Mouse (Mus musculus): Measurements from ENCODE around the gene Ube2o. TPM values are rescaled to one million over a fixed set of nuclear protein-coding genes. Genes with fewer than 3 reads are reported as not detected.
"Not testable (repeated sequence)": the region's sequence is repeated elsewhere in the genome, so short reads cannot be mapped to it uniquely, and the experiment has no call there.

Ube2o gene
- polyA plus RNA-seq, 1 experiment from 2014 or later = 15.2 TPM

- 44% methylated on average over 6 of the region's 6 CpGs for WGBS (ENCODE audit: insufficient replicate concordance)
Measured at GRCm38 (mm10) chr11:116499018-116499417, 82.2 kb downstream of the Ube2o start.

GRCm38 (mm10) chr11:116498596-116498995, 82.7 kb downstream of the Ube2o start:
- Histone ChIP-seq H3K27me3 (ENCODE audit: insufficient read depth, low read length) (no peaks in the 10 kb centered on the region), H3K27ac (ENCODE audit: low read depth) (no peak overlapping the region), H3K9ac (replicated peaks) (no peak overlapping the region), H3K9me3 (ENCODE audit: low read length) (no peaks in the 10 kb centered on the region), H3K4me2 (ENCODE audit: low read depth, low read length) (peak overlapping the region; percentile 47), H3K4me1 (ENCODE audit: insufficient read depth) (no peaks in the 10 kb centered on the region), H3K4me3 (ENCODE audit: low read depth, low read length) (no peak overlapping the region), H3K36me3 (replicated peaks; ENCODE audit: insufficient read depth, low read length) (no peaks in the 10 kb centered on the region)
- 48% methylated on average over 33 of the region's 34 CpGs for WGBS (ENCODE audit: insufficient replicate concordance)
- TF ChIP-seq EP300 (IDR thresholded peaks at IDR 0.05; ENCODE audit: low read depth) (no peak), CTCF (IDR thresholded peaks at IDR 0.05; ENCODE audit: low read depth) (no peak)
- ATAC-seq (no peak), DNase-seq (no peak)

More at GRCm38 (mm10) chr11:116499018-116499417, 82.2 kb downstream of the Ube2o start:
- no peak overlapping the region; the same call in 1 of the 2 replicates for H3K4me2 ChIP-seq (ENCODE audit: low read depth, low read length)
- H3K4me3 ChIP-seq (ENCODE audit: low read depth, low read length) = no peak overlapping the region
- no peaks in the 10 kb centered on the region for H3K9me3 ChIP-seq (ENCODE audit: low read length)
- no peaks in the 10 kb centered on the region for H3K36me3 ChIP-seq (replicated peaks; ENCODE audit: insufficient read depth, low read length)
- ATAC-seq (no peak), DNase-seq (no peak)
- H3K4me1 ChIP-seq (ENCODE audit: insufficient read depth) = no peaks in the 10 kb centered on the region
- H3K9ac ChIP-seq (replicated peaks) = no peak overlapping the region
- no peak for TF ChIP-seq EP300 (IDR thresholded peaks at IDR 0.05; ENCODE audit: low read depth)
- TF ChIP-seq CTCF (IDR thresholded peaks at IDR 0.05; ENCODE audit: low read depth) = no peak
- H3K27me3 ChIP-seq (ENCODE audit: insufficient read depth, low read length) = no peaks in the 10 kb centered on the region
- no peak overlapping the region for H3K27ac ChIP-seq (ENCODE audit: low read depth)

GRCm38 (mm10) chr11:116497313-116497712, 83.9 kb downstream of the Ube2o start:
- Histone ChIP-seq H3K27me3 (ENCODE audit: insufficient read depth, low read length) (no peaks in the 10 kb centered on the region), H3K9me3 (ENCODE audit: low read length) (no peaks in the 10 kb centered on the region), H3K4me1 (ENCODE audit: insufficient read depth) (no peaks in the 10 kb centered on the region), H3K4me3 (ENCODE audit: low read depth, low read length) (no peak overlapping the region), H3K9ac (replicated peaks) (no peak overlapping the region), H3K27ac (ENCODE audit: low read depth) (no peak overlapping the region), H3K36me3 (replicated peaks; ENCODE audit: insufficient read depth, low read length) (no peaks in the 10 kb centered on the region), H3K4me2 (ENCODE audit: low read depth, low read length) (no peak overlapping the region)
- ATAC-seq (no peak), DNase-seq (no peak)
- 49% methylated on average over 4 of the region's 4 CpGs for WGBS (ENCODE audit: insufficient replicate concordance)
- TF ChIP-seq EP300 (IDR thresholded peaks at IDR 0.05; ENCODE audit: low read depth) = no peak
- no peak for TF ChIP-seq CTCF (IDR thresholded peaks at IDR 0.05; ENCODE audit: low read depth)

DNA sequence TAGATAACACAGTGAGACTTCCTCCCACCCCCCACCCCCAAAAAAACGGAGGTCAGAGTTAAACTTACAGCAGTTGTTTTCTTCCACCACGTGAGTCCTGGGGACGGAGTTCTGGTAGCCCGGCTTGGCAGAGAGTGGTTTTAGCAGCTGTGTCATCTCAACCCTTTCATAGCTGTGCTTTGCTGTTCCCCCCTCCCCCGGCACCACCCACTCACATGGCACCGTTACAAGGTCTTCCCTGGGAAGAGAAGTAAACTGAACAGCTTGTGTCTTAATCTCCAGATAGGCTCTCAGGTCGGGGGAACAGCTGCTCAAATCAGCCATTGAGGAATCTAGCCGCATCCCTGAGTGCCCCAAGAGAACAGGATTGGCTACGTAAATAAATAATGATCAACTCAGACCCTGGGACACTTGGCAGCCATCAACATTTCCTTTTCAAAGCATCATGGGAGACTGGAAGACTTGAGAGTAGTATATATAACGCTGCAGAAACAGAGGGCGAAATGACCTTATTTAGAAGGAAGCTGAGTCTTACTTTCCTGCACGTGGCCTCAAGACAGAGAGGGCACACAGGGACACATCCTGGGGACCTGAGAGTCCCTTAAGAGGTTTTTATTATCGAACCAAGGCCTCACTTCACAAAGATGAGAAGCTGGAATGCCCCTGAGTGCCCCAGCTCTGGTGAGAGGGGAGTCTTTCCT, 86.6 kb downstream of the Ube2o start:
- no peaks in the 10 kb centered on the region for H3K36me3 ChIP-seq (replicated peaks; ENCODE audit: insufficient read depth, low read length)
- ATAC-seq = no peak
- TF ChIP-seq CTCF (IDR thresholded peaks at IDR 0.05; ENCODE audit: low read depth) = no peak
- TF ChIP-seq EP300 (IDR thresholded peaks at IDR 0.05; ENCODE audit: low read depth) = no peak
- no peak overlapping the region for H3K4me2 ChIP-seq (ENCODE audit: low read depth, low read length)
- peaks cover 6% of the 10 kb centered on the region for H3K4me1 ChIP-seq (ENCODE audit: insufficient read depth)
- 61% methylated on average over 13 of the region's 13 CpGs for WGBS (ENCODE audit: insufficient replicate concordance)
- no peaks in the 10 kb centered on the region for H3K27me3 ChIP-seq (ENCODE audit: insufficient read depth, low read length)
- no peak overlapping the region for H3K27ac ChIP-seq (ENCODE audit: low read depth)
- DNase-seq = no peak
- H3K9ac ChIP-seq (replicated peaks) = no peak overlapping the region
- H3K4me3 ChIP-seq (ENCODE audit: low read depth, low read length) = no peak overlapping the region
- no peaks in the 10 kb centered on the region for H3K9me3 ChIP-seq (ENCODE audit: low read length)

DNA sequence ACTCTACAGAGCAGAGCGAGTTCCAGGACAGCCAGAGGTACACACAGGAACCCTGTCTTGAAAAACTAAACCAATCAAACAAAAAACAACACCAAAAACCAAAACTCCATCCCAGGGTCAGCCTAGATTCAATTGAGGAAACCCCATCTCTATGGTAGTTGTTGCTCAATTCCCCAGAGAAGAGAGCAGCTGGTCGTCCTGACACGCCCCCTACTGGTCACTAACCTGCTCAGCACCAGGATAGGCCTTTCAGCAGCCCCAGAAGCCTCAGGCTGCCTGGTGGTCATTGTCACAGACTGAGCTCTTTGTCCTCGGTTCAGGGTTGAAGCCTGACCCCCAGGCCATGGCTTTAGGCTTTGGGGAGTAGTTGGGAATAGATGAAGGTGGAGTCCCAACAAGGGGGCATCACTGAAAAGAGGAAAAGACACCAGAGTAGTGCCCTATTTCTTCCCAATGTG, 87.4 kb downstream of the Ube2o start, which contains the start of gene Prpsap1:
Gene Prpsap1, minus strand, starts transcription at position 408 of the 458 bp plus-strand sequence.
- H3K27me3 ChIP-seq (ENCODE audit: insufficient read depth, low read length) = no peaks in the 10 kb centered on the region
- peak; percentile 95 for TF ChIP-seq CTCF (IDR thresholded peaks at IDR 0.05; ENCODE audit: low read depth)
- no peak for TF ChIP-seq EP300 (IDR thresholded peaks at IDR 0.05; ENCODE audit: low read depth)
- 24% methylated on average over 4 of the region's 4 CpGs for WGBS (ENCODE audit: insufficient replicate concordance)
- no peak within 1 kb of the TSS for H3K9ac ChIP-seq (replicated peaks)
- no peaks in the 10 kb centered on the region for H3K9me3 ChIP-seq (ENCODE audit: low read length)
- H3K4me2 ChIP-seq (ENCODE audit: low read depth, low read length) = no peak within 1 kb of the TSS
- H3K4me1 ChIP-seq (ENCODE audit: insufficient read depth) = peaks cover 14% of the 10 kb centered on the region
- DNase-seq (peak; percentile 75), ATAC-seq (peak; percentile 14; the same call in 1 of the 2 replicates)
- H3K4me3 ChIP-seq (ENCODE audit: low read depth, low read length) = no peak within 1 kb of the TSS
- H3K36me3 ChIP-seq (replicated peaks; ENCODE audit: insufficient read depth, low read length) = no peaks in the 10 kb centered on the region
- H3K27ac ChIP-seq (ENCODE audit: low read depth) = no peak within 1 kb of the TSS

DNA sequence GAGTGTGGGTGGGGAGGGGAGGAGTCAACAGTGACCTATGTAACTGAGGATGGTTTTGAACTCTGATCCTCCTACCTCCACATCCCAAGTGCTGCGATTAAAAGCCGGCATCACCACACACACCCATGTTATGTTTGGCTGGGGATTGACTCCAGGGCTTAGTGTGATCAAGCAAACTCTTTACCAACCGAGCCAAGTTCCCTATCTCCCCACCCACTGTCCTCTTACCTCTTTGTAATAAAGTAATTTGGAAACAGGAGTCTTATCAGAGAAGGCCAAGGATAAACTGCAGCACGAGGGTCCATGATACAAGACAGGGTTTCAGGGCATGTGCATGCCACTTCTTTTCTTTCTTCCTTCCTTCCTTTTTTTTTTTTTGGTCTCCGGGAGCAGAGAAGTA, 88.1 kb downstream of the Ube2o start:
- no peaks in the 10 kb centered on the region for H3K9me3 ChIP-seq (ENCODE audit: low read length)
- no peak overlapping the region for H3K9ac ChIP-seq (replicated peaks)
- no peaks in the 10 kb centered on the region for H3K36me3 ChIP-seq (replicated peaks; ENCODE audit: insufficient read depth, low read length)
- peaks cover 16% of the 10 kb centered on the region for H3K4me1 ChIP-seq (ENCODE audit: insufficient read depth)
- H3K4me2 ChIP-seq (ENCODE audit: low read depth, low read length) = no peak overlapping the region
- no peak for TF ChIP-seq EP300 (IDR thresholded peaks at IDR 0.05; ENCODE audit: low read depth)
- TF ChIP-seq CTCF (IDR thresholded peaks at IDR 0.05; ENCODE audit: low read depth) = no peak
- no peaks in the 10 kb centered on the region for H3K27me3 ChIP-seq (ENCODE audit: insufficient read depth, low read length)
- WGBS (ENCODE audit: insufficient replicate concordance) = 71% methylated on average over 5 of the region's 5 CpGs
- no peak overlapping the region for H3K27ac ChIP-seq (ENCODE audit: low read depth)
- ATAC-seq (no peak), DNase-seq (no peak)
- H3K4me3 ChIP-seq (ENCODE audit: low read depth, low read length) = no peak overlapping the region

GRCm38 (mm10) chr11:116492507-116492906, 88.7 kb downstream of the Ube2o start:
- H3K4me2 ChIP-seq (ENCODE audit: low read depth, low read length); H3K9ac ChIP-seq (replicated peaks); H3K9me3 ChIP-seq (ENCODE audit: low read length); DNase-seq; H3K36me3 ChIP-seq (replicated peaks; ENCODE audit: insufficient read depth, low read length); H3K4me3 ChIP-seq (ENCODE audit: low read depth, low read length); H3K27ac ChIP-seq (ENCODE audit: low read depth); H3K27me3 ChIP-seq (ENCODE audit: insufficient read depth, low read length); ATAC-seq: not testable (repeated sequence)
- peaks cover 16% of the 10 kb centered on the region for H3K4me1 ChIP-seq (ENCODE audit: insufficient read depth)
- WGBS (ENCODE audit: insufficient replicate concordance) = 86% methylated on average over 1 of the region's 1 CpGs
